Mouse (Mus musculus) liver, embryonic 11.5 days (tissue): ENCODE results near the gene Sepsecs. TPM values are rescaled to one million over a fixed set of nuclear protein-coding genes. Genes with fewer than 3 reads are reported as not detected.

ENCODE experiments used
- ATAC-seq: fragments of 200-750 bp; cut with Nextera tagmentation; replicated peaks from 2 replicates; pipeline ENCODE4 v1.8.0; 2017; ENCODE audit warnings: moderate number of reproducible peaks, mild to moderate bottlenecking, moderate TSS enrichment, moderate library complexity; ENCODE audit not compliant: low FRiP score
- DNase-seq: peaks from one replicate; pipeline ENCODE4 v3.0.0-alpha.2; 2017; ENCODE audit warnings: low spot score
- H3K27ac ChIP-seq: fragments of 300-500 bp; sonication (generic); 2 replicates; pipeline ENCODE4 v1.5.1; 2014; ENCODE audit warnings: mild to moderate bottlenecking, low read depth, low read length, control low read depth
- H3K27me3 ChIP-seq: fragments of 300-500 bp; sonication (generic); replicated peaks from 2 replicates; pipeline ENCODE4 v1.6.1; 2014; ENCODE audit warnings: low read length, mixed read lengths; ENCODE audit not compliant: control insufficient read depth, insufficient read depth
- H3K36me3 ChIP-seq: fragments of 300-500 bp; sonication (generic); 2 replicates; pipeline ENCODE4 v1.6.1; 2014; ENCODE audit warnings: mild to moderate bottlenecking, low read length, moderate library complexity, mixed read lengths; ENCODE audit not compliant: control insufficient read depth, insufficient read depth
- H3K4me1 ChIP-seq: fragments of 300-500 bp; sonication (generic); replicated peaks from 2 replicates; pipeline ENCODE4 v1.6.1; 2014; ENCODE audit warnings: low read length, mixed read lengths; ENCODE audit not compliant: control insufficient read depth, insufficient read depth
- H3K4me2 ChIP-seq: fragments of 300-500 bp; sonication (generic); 2 replicates; pipeline ENCODE4 v1.6.1; 2014; ENCODE audit warnings: mild to moderate bottlenecking, control low read depth, moderate library complexity
- H3K4me3 ChIP-seq: fragments of 300-500 bp; sonication (generic); 2 replicates; pipeline ENCODE4 v1.5.1; 2014; ENCODE audit warnings: low read depth, low read length, control low read depth
- H3K9ac ChIP-seq: fragments of 300-500 bp; sonication (generic); 2 replicates; pipeline ENCODE4 v1.6.1; 2014; ENCODE audit warnings: low read depth, low read length, control low read depth
- H3K9me3 ChIP-seq: fragments of 300-500 bp; sonication (generic); 2 replicates; pipeline ENCODE4 v1.6.1; 2016; ENCODE audit warnings: low read length, inconsistent platforms, mixed read lengths; ENCODE audit not compliant: control insufficient read depth
- WGBS: fragments of 180-500 bp; shearing (Covaris S2); extraction: QIAGEN DNeasy Blood & Tissue Kit; methylation state at CpG from one replicate; pipeline ENCODE4 v1.1.7; 2014; 5-methylcytosine and 5-hydroxymethylcytosine counted together
- polyA plus RNA-seq: library from polyadenylated mRNA; unstranded; fragments of >200 nt; fragmentation: Nextera tagmentation; extraction: Ambion mirVana; gene quantifications from 2 replicates; pipeline ENCODE4 v1.2.1, GENCODE M21; 2014

The Sepsecs gene
- polyA plus RNA-seq, 1 experiment from 2014 or later: 12.7 TPM

DNA sequence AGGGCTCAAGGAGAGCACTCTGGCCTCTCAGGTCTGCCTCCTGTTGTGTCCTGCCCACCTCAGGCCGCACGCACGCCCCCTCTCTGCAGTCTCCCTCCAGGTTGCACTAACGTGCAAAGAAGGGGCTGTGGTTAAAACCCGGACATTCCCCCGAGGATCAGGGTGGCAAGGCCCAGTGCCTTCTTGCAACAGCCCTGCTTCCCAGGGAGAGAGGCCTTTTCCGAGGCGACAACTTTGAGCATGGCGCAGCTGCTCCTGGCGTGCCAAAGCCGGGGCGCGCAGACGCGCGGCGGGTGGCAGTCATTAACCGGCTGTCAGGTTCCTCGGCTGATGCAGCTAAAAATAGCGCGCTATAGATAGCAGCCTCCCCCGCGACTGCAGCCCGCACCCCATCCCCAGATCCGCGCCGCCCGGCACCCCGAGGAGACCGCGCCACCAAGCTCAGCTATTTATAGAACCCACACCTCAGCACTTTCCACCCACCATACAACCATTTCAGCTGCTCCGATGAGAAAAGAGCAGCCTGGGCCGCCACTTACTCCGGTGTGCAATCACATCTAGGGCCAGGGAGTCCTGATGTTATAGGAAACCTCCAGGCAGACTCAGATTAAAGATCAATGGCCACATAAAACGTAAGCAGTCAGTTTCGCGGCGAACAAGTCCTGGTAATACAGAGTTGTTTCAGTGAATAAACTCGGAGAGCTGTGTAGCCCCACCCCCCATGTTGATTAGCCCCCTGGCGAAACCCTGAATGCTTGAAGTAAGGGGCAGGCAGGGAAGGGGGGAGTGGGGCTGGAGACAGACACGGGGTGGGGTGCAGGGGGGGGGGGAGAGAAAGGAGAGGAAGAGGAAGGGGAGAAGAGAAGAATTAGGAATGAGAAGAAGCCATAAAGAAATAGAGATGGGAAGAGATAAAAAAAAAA is 50.9 kb downstream of the Sepsecs start:
- Histone ChIP-seq H3K4me2 (peak overlapping the region; percentile 69), H3K9ac (no peak overlapping the region), H3K4me1 (peaks cover 7% of the 10 kb centered on the region; the same call in 1 of the 2 replicates), H3K9me3 (no peaks in the 10 kb centered on the region), H3K4me3 (peak overlapping the region; percentile 43), H3K36me3 (no peaks in the 10 kb centered on the region), H3K27me3 (peaks cover 7% of the 10 kb centered on the region), H3K27ac (no peak overlapping the region)
- ATAC-seq (no peak), DNase-seq (no peak)
- 2% methylated on average over 41 of the region's 41 CpGs for WGBS

DNA sequence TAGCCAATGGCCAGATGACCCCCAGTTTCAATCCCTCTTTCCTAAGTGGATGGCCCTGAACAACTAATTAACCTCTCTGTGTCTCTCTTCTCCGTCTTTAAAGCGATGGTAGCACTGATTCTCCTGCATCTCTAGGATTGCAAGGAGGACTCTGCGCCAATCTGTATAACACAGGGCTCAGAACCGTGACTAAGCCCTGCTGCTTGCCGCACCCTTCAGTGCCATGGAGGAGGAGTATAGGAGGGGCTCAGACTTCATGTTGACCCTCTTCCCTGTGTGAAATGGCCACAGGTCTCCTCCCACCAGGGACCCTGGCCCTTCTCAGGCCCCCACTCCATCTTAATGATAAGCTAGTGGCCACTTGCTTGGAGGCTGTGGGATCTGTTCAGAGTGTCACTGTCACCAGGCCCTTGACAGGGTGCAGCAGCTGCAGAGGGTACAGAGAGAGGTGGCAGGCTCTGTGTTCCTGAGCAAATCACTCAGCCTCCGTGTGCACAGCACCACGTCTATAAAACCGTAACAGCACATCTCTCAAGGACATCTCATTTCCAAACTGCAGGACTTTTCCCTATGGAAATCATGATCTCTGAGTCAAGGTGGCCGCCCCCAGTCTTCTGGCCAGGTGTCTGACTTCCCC is 51.7 kb downstream of the Sepsecs start:
- peak overlapping the region; percentile 43 for H3K4me3 ChIP-seq

DNA sequence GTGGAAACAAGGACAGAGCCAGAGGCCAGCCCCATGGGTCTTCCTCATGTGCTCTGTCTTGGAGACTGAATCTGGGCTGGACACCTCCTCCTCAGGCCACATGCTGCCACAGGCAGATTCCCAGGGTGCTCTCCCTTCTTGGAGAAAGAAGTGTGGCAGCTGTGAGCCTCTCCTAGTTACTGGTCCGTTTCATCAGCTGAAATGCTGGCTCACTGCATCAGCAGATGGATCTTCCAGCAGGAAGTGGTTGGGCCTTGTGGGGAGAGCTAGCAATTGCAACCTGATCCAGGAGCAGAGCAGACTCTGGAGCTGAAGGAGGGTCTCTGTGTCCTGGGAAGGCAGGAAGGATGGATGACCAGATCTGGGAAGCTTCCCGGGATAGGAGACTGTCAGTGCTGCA is 53.0 kb downstream of the Sepsecs start:
- H3K27me3 ChIP-seq: peaks cover 7% of the 10 kb centered on the region
- H3K4me3 ChIP-seq: no peak overlapping the region
- peaks cover 7% of the 10 kb centered on the region; the same call in 1 of the 2 replicates for H3K4me1 ChIP-seq
- no peaks in the 10 kb centered on the region for H3K9me3 ChIP-seq
- ATAC-seq (no peak), DNase-seq (peak; percentile 37)
- H3K36me3 ChIP-seq: no peaks in the 10 kb centered on the region
- H3K27ac ChIP-seq: peak overlapping the region; percentile 19; the same call in 1 of the 2 replicates
- H3K9ac ChIP-seq: no peak overlapping the region
- no peak overlapping the region for H3K4me2 ChIP-seq
- 4% methylated on average over 2 of the region's 2 CpGs for WGBS

More for the DNA sequence above, 51.7 kb downstream of the Sepsecs start:
- Histone ChIP-seq H3K27ac (no peak overlapping the region; the same call in 1 of the 2 replicates), H3K4me1 (peaks cover 7% of the 10 kb centered on the region; the same call in 1 of the 2 replicates), H3K36me3 (no peaks in the 10 kb centered on the region), H3K27me3 (peaks cover 7% of the 10 kb centered on the region), H3K9me3 (no peaks in the 10 kb centered on the region), H3K4me2 (peak overlapping the region; percentile 69), H3K9ac (no peak overlapping the region)
- no peak for ATAC-seq
- no peak for DNase-seq
- WGBS: 58% methylated on average over 9 of the region's 9 CpGs

DNA sequence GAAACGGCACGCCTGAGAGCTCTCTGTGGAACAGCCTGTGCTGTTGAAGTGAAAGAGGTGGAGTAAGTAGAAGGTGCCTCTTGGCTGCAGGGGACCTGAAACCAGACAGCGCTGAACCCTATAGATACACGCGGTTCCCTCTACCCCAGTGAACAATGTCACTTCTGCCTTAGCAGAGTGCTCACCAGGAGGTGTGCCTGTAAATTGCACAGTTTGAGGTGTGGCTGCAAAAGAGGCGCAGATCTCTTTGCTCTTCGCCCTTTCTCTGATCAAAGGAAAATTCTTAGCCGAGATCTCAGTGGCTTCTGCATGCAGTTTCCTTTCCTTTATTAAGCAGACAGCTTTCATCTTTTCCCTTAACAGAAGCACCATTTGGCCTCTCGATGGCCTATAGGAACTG is 54.1 kb downstream of the Sepsecs start:
- Histone ChIP-seq H3K4me1 (peaks cover 7% of the 10 kb centered on the region; the same call in 1 of the 2 replicates), H3K9me3 (no peaks in the 10 kb centered on the region), H3K4me2 (no peak overlapping the region), H3K36me3 (no peaks in the 10 kb centered on the region), H3K27ac (no peak overlapping the region), H3K9ac (no peak overlapping the region), H3K27me3 (peaks cover 7% of the 10 kb centered on the region), H3K4me3 (no peak overlapping the region)
- DNase-seq: no peak
- no peak for ATAC-seq
- WGBS: 66% methylated on average over 9 of the region's 9 CpGs

DNA sequence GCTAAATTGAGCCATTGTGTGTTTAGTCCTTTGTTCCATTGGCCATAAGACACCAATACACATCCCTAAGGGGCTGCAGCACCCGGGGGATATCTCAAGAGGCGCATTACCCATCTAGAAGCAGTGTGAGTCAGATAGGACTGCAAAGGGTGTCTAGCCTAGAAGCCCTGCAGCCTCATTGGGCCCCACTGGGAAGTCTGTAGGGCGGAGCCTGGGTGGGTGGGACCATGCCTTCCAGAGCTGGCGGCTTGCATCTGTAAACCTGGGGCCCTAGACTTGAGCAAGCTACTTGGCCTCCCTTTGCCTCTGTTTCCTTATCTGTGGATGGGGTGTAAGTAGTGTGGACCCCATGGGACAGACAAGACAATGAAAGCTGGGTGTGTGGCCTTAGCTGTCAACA is 54.8 kb downstream of the Sepsecs start:
- Histone ChIP-seq H3K27me3 (peaks cover 7% of the 10 kb centered on the region), H3K9ac (no peak overlapping the region), H3K27ac (no peak overlapping the region), H3K4me3 (no peak overlapping the region), H3K4me1 (peaks cover 7% of the 10 kb centered on the region; the same call in 1 of the 2 replicates), H3K36me3 (no peaks in the 10 kb centered on the region), H3K9me3 (no peaks in the 10 kb centered on the region), H3K4me2 (no peak overlapping the region)
- no peak for DNase-seq
- peak; percentile 85 for ATAC-seq
- 59% methylated on average over 4 of the region's 4 CpGs for WGBS

DNA sequence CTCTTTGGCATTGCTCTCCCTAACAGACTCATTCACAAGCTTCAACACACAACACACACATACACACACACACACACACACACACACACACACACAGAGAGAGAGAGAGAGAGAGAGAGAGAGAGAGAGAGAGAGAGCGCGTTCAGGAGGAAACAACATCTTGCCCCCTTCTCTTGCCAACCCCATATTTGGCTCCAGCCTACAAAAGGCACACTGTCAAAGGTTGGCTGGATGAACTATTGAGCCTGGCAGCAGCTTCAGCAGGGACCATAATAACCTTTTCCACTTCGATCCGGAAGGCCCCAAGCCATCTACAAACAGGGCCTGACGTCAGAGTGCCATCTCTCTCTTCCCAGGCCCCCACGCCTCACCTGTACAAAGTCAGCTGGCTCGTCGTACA is 56.7 kb downstream of the Sepsecs start:
- ATAC-seq: no peak
- H3K4me1 ChIP-seq: peaks cover 4% of the 10 kb centered on the region; the same call in 1 of the 2 replicates
- 90% methylated on average over 8 of the region's 8 CpGs for WGBS

DNA sequence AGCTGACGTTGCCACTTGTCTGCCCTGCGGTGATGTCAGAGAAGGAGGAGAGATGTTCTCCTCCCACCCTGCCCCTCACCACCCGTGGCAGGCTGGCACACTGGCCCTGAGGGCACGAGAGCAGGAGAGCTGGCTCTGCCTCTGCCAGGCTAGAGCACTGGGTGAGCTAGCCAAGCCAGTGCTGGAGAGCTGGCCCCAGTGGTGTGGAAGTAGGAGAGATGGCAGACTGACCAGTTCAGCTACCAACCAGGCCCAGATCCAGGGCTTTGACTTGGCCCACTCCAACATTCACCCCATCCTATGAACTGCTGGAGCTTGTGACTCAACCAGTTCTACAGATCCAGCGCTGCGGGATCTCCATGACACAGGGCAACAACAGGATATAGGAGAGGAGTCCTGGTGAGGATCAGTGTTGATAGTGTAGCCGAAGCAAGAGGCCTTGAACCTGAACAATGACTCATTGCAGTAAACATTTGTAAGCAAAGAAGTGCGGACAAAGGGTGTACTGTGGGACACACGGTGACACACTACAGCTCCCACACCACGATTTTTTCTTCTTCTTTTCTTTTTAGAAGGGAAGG is 58.1 kb downstream of the Sepsecs start:
- DNase-seq (no peak), ATAC-seq (no peak)
- Histone ChIP-seq H3K9ac (no peak overlapping the region), H3K27me3 (no peaks in the 10 kb centered on the region), H3K36me3 (no peaks in the 10 kb centered on the region), H3K9me3 (no peaks in the 10 kb centered on the region), H3K4me2 (no peak overlapping the region), H3K4me1 (peaks cover 4% of the 10 kb centered on the region; the same call in 1 of the 2 replicates), H3K4me3 (no peak overlapping the region), H3K27ac (no peak overlapping the region)
- whole genome bisulfite sequencing: 68% methylated on average over 10 of the region's 10 CpGs

More for the DNA sequence above, 56.7 kb downstream of the Sepsecs start:
- Histone ChIP-seq H3K9ac (no peak overlapping the region), H3K36me3 (no peaks in the 10 kb centered on the region), H3K4me3 (no peak overlapping the region), H3K27ac (no peak overlapping the region), H3K4me2 (no peak overlapping the region), H3K27me3 (peaks cover under 1% of the 10 kb centered on the region; the same call in 1 of the 2 replicates), H3K9me3 (no peaks in the 10 kb centered on the region)
- DNase-seq: no peak

DNA sequence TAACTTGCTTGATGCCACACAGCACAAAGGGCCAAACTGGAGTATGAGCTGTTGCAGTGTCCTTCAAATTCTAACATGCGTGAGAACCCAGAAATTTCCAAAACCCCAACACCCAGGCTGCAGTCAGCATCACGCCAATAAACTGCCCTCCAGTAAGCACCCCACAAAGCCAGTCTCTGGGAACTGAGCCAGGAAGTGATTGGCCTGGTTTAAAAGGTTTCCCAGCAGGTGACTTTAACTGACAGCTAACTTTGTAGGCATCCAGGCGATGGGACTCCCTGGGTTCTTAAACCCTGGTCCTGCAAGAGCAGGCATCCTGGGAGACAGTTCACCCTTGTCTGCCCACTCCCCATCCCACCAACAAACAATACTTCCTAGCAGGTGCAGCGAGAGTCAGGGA is 59.2 kb downstream of the Sepsecs start:
- no peak overlapping the region for H3K4me2 ChIP-seq
- no peaks in the 10 kb centered on the region for H3K27me3 ChIP-seq
- peaks cover 4% of the 10 kb centered on the region; the same call in 1 of the 2 replicates for H3K4me1 ChIP-seq
- no peak overlapping the region for H3K4me3 ChIP-seq
- H3K9ac ChIP-seq: no peak overlapping the region
- no peaks in the 10 kb centered on the region for H3K36me3 ChIP-seq
- no peak overlapping the region for H3K27ac ChIP-seq
- DNase-seq (no peak), ATAC-seq (no peak)
- no peaks in the 10 kb centered on the region for H3K9me3 ChIP-seq
- 70% methylated on average over 4 of the region's 4 CpGs for WGBS
